Mouse (Mus musculus) ovary, adult 18-20 months (tissue): ENCODE results near the gene Cphx3.
"Not testable (repeated sequence)": the region's sequence is repeated elsewhere in the genome, so short reads cannot be mapped to it uniquely, and the experiment has no call there.

ENCODE experiments used
- DNase-seq: peaks from one replicate; pipeline ENCODE4 v3.0.0; 2022; ENCODE audit warnings: low spot score, mixed read lengths

Cphx3 gene

DNA sequence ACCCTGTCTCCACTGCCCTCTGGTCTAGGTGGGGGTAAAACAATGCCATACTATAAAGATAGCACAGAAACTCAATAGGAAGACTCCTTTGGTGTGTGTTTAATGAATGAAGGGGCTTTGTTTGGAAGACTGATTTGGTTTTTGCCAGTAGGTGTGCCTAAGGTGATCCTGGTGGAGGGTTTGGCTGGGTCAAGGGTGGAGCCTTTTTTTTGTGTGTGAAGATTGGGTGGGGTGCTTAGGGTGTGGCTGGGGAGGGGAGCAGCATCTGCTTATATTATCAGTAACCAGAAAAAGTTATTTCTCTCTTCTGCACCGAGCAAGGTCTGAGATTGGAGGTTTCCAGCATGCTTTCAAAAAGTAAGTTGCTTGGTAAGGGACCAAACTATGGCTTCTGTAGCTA lies at the start of gene Cphx3:
Gene Cphx3 (plus strand): TSS at position 301 of the 400 bp plus-strand sequence.
- not testable (repeated sequence) for DNase-seq

DNA sequence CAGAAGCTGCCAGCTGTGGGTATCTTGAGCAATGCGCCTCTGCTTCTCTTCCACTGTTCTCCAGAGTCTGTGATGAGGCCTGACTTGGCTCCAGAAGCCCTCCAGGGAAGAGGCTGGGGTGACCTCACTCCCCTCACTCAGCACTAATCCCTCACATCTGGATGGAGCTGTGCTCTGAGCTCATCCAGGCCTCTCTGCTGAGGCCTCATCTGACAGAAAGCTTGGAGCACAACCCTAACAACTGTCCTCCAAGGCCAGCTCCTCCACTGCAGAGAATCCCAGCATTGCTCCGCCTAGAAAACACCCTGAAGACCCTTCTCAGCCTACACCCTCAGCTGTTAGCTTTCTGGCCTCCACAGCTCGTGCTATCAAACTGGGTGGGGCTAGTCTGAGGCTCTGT lies 47.7 kb upstream of the Cphx3 start:
- DNase-seq, result not testable (repeated sequence)

DNA sequence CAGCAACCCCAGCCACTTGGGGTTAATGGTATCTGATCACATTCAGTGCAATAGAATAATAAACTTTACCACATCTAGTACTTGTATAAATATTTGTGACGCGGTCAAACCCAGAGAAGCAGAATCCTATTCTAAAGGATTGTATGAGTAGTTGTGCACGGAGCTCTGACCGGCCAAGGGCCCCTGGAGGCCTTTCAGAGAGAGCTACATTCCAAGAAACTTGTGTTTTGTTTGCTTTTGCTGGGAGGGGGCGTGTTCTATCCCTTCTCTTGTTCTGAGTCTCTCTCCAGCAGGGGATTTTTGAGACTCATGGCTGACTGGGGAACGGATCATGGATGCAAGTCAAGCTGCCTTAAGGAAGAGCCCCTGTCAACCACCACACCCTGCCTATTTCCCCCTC lies 46.7 kb upstream of the Cphx3 start:
- DNase-seq, result not testable (repeated sequence)

DNA sequence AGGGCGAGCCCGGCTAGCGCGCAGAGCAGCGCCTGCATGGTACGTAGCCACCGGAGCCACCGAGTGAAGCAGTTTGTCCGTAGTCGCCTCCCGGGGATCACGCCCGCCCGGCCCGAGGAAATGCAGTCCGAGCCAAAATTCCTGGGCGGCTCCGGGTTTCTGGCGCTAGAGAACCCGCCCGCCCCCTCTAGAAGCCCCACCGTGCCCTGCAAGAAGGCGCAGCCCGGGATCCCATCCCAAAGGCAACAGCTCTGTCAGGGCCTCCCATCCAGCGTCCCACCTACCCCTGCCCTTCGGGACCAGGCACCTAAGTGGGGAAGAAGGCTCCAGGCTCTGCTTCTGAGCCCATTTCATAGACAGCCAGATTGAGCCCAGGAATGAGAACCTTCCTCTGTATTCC lies 39.5 kb upstream of the Cphx3 start, which contains the start of gene Gm9780:
Gene Gm9780 (minus strand): TSS at position 101 of the 400 bp plus-strand sequence.
- not testable (repeated sequence) for DNase-seq

DNA sequence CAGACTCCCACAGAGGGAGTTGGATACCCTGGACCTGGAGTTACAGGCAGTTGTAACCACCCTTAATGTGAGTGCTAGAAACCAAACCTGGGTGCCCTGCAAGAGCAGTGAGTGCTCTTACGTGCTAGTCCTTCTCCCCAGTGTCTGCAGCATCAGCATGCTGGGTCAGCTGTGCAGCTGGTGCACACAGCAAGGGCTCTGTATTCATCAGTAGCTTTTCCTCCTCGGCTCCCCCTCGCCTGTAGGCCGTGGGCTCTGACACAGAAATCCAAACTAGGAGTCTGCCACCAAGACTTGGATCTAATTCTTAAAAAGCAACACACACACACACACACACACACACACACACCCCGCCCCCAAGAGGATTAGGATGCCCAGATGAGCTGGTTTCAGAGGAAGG lies 37.1 kb upstream of the Cphx3 start:
- DNase-seq, result not testable (repeated sequence)

DNA sequence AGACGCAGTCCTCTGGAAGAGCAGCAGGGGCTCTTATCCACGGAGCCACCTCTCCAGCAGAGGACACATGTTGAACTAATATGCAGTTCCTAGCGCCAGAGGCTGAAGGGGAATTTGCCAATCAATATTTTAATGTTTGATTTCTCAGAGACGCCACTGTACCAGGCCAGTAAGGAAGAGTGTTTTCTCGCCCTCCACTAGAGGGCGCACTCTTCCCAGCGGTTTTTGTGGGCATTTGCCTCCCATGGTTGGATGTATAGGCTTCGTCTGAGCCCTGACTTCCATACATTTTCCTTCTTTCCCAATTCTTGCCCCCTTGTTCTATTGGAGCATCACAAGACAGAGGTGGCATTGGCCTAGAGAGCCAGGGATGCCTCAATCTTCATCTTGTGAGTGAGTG lies 35.1 kb upstream of the Cphx3 start:
- DNase-seq, result not testable (repeated sequence)

DNA sequence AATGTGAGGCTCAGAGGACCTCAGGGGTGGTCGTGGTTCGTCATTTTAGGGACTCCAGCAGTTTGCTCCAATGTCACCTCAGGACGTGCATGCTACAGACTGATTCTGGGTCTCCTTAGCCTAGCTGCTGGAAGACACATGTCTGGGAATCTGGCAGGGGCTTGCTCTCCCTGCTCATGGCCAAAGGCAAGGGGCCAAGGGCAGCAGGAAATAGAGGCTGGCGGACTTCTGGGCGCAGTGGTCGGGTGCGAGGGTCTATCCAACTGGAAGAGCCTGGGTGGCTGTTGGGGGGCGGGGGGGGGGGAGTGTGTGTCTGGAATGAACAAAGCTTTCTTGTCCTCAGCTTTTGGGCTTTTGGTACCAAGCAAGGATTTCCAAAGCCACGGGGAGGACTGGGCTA lies 33.3 kb upstream of the Cphx3 start:
- DNase-seq, result not testable (repeated sequence)

DNA sequence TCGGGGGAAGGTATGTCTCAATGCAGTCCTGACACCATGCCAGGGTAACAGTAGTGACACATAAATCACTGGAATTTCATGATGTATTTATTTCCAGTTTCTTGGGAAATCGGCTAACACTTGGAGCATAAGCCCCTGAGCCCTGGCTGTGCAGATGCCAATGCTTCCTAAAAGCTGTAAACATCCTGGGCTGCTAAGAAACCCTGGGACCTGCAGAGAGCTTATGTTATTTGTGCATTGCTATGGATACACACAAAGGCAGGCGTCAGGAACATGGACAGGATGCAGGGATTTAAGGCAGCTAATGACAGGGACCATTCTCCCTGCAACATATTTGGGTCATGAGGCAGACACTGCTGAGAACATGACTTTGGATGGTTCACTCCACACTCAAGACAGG lies 23.9 kb upstream of the Cphx3 start:
- not testable (repeated sequence) for DNase-seq

DNA sequence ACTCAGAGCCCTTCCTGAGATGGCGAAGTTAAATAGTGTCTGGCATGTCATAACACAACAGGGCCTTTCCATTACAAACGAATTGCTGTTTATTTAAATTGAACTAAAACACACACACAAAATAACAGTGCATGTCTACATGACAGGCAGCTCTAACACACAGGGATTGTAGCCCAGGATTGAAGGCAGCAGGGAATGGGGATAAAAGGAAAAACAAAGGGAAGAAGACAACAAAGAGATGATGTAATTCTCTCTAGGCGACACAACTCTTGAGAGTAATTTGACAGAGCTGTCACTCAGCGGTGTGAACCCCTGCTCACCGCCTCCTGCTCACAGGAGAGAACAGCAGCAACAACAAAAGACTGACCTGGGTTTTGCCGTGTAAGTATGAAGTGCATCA lies 22.7 kb upstream of the Cphx3 start:
- DNase-seq, result not testable (repeated sequence)

DNA sequence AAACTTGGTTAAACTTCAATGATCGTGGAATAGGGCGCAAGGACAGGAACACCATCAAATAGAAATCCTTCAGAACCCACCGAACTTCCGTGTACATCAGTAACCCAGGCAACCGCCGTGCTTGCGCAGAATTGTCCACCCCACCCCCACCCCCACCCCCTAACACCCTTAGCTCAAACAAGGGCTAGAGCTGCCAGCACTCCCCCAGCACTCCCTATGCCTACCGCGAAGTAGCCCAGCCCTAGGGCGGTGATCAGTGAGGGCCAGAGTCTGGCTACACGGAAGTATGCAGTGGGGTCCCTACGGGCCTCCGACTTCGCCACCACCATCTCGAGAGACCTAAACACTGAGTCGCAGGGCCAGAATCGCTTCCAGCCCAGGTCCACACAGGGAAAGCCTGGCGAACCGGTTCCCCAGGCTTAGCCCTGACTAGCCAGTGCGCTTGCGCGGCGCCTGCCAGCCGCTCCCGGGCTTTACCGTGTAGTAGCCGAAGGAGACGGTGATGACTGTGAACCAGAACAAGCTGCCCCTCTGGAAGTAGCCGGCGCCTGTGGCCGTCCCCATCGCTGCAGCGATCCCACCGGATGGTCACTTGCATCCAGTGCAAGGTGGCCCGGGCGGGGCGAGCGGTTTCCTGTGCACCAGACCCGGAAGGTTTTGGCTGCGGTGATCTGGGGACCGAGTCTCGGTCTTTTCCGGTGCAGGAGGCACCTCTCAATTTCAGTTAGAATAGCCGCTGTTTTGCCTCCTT lies 15.3 kb upstream of the Cphx3 start:
- DNase-seq, result not testable (repeated sequence)

DNA sequence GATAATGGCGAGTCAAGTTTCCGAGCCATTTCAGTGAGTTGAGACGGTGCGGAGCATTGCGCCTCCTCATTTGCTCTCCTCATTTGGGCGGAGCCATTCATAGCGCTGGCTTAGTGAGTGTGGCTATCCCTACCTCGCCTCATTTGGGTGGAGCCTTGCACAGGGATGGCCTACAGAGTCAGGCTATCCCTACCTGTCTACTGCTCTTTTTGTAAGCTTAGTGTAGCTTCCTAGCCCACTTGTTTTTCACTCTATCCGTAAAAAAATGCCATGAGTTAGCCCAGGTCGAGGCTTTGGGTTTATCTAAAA lies 14.8 kb upstream of the Cphx3 start, which contains the start of gene Tmem254c:
Gene Tmem254c (minus strand): TSS at position 31 of the 309 bp plus-strand sequence.
- not testable (repeated sequence) for DNase-seq

DNA sequence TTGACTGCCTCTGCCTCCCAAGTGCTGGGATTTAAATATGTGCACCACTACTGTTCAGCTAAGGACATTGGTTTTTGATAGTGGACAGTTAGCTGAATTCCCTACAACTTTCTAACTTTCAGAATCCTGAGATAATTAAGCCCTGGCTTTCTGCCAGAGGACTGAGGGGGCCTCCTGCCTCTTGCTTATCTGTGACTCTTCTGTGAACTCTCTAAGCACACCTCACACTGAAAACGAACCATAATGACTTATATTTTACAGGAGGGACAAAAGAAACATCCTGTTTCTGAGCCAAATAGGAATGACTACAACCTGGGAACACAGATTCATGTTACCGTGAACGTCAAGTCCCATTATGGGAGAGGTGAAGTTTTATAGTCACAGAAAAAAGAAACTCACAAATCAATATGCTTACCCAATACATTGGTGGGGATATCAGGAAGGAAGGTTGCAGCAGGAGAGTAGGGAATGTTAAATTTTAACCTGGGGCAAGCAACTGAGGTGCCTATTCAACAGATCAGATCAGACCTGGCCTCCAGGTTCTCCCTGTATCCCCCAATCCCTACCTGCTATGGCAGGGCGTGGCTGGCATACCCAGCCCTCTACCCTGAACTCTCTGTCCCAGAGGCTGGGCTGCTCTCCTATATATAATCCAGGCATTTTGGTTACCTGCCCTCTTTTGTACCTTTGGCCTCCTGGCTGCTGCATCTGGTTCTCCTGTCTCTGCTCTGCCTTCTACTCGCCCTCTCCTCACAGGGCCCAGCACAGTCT lies 5.3 kb upstream of the Cphx3 start:
- DNase-seq, result not testable (repeated sequence)

DNA sequence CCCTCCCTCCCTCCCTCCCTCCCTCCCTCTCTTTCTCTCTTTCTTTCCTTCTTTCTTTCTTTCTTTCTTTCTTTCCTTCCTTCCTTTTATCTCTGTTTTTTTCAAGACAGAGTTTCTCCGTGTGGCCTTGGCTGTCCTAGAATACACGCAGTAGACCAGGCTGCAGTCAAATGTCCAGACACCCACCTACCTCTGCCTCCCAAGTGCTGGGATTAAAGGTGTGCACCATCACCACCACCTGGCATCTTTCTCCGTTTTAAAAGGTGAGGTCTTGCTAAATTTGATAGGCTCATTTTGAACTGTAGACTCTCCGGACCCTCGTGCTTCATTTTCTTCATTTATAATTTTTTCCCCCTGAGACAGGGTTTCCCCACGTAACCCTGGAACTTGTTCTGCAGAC lies 881 bp upstream of the Cphx3 start, which contains the start of gene Cphx2:
Gene Cphx2 (plus strand): TSS at position 301 of the 400 bp plus-strand sequence.
- not testable (repeated sequence) for DNase-seq

DNA sequence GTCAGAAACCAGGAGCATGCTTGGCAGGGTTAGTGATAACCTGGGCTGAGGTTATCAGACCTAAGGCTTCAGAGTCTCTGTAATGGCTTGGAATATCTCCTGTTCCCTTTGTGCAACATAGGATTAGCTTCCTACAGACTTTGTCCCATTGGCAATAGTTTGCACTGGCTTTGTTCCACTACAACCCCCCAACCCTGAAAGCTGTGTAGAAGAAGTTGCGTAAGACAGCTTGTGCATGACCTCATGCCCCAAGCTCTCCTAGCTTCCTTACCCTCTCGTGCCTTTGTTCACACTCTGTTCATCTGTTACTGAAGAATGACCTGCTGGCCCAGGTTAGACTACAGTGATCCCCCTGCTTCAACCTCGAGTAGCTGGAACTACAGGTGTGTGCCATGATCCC lies 15.5 kb downstream of the Cphx3 start:
- not testable (repeated sequence) for DNase-seq

DNA sequence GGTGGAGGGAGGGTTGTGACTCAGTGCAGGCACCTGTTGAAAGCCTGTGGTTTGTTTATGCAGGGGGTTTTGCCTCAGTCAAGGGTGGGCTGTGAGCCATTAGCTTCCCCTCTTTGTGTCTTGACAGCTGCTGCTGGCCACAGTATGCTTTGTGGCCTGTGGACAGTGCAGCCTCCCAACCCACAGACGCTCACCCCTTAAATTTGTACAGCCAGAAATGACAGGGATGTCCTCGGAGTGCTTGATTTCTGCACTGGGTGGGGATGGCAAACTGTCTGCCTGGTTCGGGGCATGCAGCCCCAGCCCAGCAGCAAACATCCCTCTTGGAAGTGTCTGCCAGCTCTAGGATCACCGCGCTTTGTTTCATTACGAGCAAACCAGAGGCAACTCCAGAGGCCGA lies 36.1 kb downstream of the Cphx3 start, which contains the start of gene Duxbl2:
Gene Duxbl2 (plus strand): TSS at position 200 of the 400 bp plus-strand sequence.
- not testable (repeated sequence) for DNase-seq

DNA sequence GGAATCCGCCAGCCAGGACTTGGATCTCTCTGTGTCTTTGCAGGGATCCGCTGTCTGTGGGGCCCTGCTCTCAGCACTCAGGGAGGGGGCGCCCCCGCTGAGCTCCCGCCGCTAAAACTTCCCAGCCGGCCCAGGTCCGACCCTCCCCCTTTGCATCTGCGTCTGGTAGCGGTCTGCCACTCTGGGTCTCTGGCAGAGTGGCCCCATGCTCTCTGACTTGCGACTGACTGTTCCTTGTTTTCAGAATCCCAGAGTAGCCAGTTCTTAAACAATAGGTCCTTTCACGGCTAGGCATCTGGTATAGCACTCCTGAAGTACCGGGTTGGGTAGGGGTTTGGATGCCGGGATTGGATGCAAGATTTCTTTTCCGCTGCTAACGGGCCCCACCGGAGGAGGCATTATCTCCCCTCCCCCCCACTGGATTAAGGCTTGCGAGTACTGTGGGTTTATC lies 36.5 kb downstream of the Cphx3 start:
- not testable (repeated sequence) for DNase-seq

DNA sequence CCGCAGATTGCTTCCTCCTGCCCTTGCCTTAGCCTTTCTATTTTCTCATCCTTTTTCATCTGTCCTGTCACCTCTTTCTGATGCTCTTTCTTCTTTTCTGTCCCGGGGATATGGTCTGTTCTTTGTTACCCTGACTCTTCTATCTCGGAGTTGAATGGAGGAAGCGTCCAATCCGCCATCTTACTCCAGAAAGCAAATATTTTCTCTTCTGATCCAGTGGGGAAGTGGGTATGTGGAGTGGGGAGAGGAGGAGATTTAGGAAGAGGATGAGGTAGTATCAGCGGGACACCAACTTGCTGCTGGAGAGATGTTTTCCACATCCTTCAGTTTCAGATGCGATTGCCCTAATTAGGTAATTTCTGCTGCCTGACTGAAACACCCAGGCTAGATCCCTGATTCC lies 37.0 kb downstream of the Cphx3 start:
- not testable (repeated sequence) for DNase-seq

DNA sequence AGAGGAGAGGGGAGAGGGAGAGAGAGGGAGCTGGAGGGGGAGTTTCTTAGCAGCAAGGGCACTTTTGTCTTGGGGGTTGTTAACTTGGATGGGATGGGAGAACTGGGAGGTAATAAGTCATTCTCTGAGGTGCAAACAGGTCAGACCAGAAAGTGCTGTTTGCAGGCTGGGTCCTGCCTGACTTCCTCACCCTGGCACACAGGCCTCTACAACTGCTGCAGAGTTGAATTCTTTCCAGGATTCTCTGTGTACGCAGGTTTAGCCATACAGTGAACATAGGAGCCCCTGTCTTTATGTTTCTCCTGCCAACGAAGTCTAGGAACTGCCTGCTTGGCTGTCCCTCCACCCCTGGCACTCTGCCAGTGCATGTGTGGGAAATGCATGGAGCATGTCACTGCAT lies 65.0 kb downstream of the Cphx3 start:
- DNase-seq, result not testable (repeated sequence)

DNA sequence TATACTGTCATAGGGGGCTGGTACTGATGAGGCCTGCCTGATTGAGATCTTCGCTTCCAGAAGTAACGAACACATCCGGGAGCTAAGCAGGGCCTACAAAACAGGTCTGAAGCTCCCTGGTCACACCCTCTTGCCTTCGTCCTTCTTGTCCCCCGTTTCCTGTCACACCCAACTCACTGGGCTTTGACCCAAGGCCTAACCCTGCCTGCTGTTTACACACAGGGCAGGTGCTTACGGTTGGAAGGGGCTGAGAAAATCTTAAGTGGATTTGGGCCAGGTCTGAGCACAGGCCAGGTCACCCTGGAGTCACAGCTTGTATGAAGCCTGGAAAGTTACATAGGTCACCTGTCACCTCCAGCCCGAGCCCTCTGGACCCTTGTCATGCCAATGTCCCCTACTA lies 73.9 kb downstream of the Cphx3 start:
- not testable (repeated sequence) for DNase-seq

DNA sequence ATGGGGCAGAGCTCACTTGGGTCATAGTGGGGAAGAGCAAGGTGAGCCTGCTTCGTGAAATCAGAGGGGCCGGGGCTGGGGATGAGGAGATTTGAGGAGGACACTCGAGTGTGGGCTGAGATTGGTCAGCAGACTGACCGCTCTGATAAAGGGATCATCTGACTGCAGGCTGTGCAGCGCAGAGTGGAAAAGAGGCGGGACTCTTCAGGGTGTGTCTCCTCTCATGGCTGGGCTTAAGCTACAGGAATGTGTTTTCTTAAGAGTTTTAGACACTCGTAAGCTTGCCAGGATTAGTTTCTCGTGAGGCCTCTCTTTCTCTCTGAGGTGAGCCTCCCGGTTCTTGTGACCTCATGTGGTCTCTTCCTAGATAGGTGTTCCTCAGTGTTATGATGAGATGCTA lies 79.1 kb downstream of the Cphx3 start:
- not testable (repeated sequence) for DNase-seq

DNA sequence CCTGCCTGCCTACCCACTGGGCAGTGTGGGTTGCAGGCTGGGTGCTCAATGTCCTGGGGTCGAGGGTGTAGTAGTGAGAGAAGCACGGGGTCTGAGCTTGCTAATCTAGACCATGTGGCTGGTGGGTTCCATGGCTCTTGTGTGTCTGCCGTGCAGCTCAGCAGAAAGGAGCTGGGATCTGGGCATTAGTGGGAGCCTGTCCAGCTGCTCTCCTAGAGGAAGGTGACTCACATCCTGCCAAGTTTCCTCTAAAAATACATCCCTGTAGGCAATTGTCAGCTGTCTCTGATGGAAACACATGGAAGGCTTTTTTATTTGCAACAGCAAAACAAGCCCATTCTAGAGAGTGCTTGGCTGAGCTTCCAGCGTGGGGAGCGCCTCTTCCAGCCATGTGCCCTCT lies 80.3 kb downstream of the Cphx3 start:
- DNase-seq, result not testable (repeated sequence)

DNA sequence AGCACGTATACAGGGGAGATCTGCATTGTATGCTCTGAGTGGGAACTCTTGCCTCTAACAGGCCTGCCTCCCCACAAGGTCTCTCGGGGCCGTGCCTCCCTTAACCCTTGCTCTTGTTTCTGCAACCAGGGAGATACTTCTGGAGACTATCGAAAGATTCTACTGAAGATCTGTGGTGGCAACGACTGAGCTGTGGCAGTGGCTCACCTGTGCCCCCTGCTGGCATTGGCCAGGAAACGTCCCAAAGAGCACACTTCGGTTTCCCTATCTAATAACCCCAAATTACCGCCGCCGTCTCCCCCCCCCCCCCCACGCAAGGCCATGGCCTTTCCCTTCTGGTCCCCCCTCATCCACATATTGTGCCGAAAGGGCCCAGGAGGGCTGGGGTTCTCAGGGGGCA lies 83.2 kb downstream of the Cphx3 start:
- not testable (repeated sequence) for DNase-seq

DNA sequence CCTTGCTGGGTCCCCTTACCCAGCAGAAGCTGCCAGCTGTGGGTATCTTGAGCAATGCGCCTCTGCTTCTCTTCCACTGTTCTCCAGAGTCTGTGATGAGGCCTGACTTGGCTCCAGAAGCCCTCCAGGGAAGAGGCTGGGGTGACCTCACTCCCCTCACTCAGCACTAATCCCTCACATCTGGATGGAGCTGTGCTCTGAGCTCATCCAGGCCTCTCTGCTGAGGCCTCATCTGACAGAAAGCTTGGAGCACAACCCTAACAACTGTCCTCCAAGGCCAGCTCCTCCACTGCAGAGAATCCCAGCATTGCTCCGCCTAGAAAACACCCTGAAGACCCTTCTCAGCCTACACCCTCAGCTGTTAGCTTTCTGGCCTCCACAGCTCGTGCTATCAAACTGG lies 91.9 kb downstream of the Cphx3 start:
- DNase-seq, result not testable (repeated sequence)
